Mouse (Mus musculus) neutrophil, adult 5-6 weeks (primary cell): Measurements from ENCODE around the gene Eepd1. TPM values are rescaled to one million over a fixed set of nuclear protein-coding genes. Genes with fewer than 3 reads are reported as not detected.
A peak's percentile ranks its signal among the peaks of the same experiment; 100 is the strongest.

ENCODE experiments used
- ATAC-seq: fragments of 151-379, 151-347 bp; 2 replicates; pipeline ENCODE4 v1.8.0; 2017; ENCODE audit warnings: mild to moderate bottlenecking, moderate TSS enrichment; ENCODE audit not compliant: insufficient number of reproducible peaks, poor library complexity, low FRiP score, severe bottlenecking; ENCODE audit errors: extremely low read depth
- total RNA-seq: library from RNA; stranded (forward); fragments of 200-1000 nt; gene quantifications from 2 replicates; pipeline ENCODE4 v1.2.3, GENCODE M21; 2017

Eepd1 gene
- total RNA-seq, 1 experiment from 2014 or later = 12.3 TPM

DNA sequence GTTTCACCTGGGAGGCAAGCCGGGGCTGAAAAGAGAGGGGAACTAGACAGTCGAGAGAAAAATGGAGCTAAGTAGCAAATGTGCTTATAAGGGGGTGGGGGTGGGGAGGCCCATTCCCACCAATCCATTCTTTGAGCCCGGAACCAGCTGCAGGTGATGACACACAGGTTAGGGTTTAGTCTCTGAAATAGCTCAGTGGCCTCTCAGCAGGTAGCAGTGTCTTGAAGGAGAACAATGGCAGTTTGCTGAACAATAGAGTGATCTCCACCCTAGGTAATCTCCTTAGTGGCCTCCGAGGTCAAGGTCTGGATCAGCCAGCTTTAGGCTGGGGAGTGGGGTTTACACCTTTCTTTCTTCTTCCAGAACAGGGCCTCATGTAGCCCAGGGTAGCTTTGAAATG is 82.5 kb downstream of the Eepd1 start:
- ATAC-seq = no peak

- no peak for ATAC-seq
These were observed 85.7 kb downstream of the Eepd1 start for GRCm38 (mm10) chr9:25567071-25567470.

DNA sequence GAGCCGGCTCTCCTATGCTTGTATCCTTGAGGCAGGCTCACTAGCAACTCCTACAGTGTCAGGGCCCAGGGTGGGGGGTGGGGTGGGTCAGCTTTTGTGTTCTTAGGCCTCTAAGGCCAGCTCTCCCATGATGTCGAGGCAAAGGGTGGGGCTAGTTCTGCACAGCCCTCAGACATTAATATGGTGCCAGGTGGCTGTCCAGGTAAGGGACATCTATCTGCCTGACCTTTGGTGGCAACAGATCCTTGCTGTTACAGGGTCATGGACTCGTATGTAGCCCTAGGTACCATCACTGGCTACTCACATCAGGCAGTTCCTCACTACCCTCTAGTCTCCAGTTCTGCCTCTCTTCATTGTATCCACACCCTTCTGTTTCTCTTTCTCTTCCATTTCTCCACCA is 87.4 kb downstream of the Eepd1 start:
- ATAC-seq = no peak

- no peak for ATAC-seq
These were observed 88.7 kb downstream of the Eepd1 start for GRCm38 (mm10) chr9:25570011-25570410.

- peak; percentile 43; the same call in 1 of the 2 replicates for ATAC-seq
These were observed 89.1 kb downstream of the Eepd1 start for GRCm38 (mm10) chr9:25570436-25570835.

- ATAC-seq = no peak
These were observed 90.0 kb downstream of the Eepd1 start for GRCm38 (mm10) chr9:25571381-25571780.

- ATAC-seq = no peak
These were observed 92.4 kb downstream of the Eepd1 start for GRCm38 (mm10) chr9:25573753-25574152.

DNA sequence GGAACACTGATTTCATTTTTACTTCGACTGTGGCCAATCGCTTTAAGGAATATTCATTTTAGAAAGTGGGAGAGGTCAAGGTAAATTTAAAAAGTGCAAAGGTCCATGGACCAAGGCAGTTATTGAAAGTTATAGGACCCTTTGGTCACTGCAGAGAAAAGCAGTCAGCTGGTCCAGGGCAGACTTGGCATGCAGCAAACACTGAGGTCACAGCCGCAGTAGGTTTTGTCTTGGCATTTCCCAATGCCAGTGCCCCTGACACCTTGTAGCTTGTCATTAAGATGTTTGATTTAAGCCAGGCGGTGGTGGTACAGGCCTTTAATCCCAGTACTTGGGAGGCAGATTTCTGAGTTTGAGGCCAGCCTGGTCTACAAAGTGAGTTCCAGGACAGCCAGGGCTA is 92.8 kb downstream of the Eepd1 start:
- ATAC-seq = no peak

DNA sequence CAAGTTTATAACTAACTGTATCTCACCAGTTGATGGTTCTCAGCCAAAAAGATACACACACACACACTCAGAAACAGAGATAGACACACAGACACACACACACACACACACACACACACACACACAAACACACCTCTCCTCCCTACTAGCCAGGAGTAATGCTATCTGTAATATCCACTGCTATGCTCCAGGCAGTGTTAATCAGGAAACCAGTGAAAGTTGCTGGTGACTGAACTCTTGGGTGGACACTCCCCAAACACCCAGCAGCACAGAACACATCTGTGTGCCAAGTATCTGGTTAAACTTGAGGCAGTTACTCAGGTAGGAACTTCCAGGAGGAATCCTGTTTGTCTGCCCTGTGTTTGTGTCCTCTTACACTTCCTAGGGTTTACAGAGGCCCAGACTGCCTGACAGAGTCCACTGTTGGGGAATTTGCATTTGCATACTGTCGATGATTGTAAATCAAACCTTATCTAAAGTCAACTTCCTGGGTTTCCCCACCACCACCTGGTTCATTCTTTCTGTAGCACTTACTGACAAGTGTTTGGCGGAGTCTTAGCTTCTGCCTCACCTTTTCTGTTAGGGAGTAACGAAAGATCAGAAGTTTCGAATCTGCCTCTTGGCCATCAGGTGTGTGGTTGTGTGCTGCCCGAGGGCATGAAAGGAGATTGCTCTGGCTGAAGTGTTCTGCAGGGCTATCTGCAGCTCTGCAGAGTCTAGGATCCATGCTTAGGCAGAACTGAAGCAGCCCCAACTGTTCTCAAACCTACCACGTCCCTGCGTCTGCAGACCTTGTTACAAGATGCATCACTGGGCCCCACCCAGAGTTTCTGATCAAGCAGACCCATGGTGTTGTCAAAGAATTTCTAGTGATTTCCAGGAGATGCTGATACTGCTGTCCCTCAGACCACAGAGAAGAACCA is 97.6 kb downstream of the Eepd1 start:
- ATAC-seq = no peak

DNA sequence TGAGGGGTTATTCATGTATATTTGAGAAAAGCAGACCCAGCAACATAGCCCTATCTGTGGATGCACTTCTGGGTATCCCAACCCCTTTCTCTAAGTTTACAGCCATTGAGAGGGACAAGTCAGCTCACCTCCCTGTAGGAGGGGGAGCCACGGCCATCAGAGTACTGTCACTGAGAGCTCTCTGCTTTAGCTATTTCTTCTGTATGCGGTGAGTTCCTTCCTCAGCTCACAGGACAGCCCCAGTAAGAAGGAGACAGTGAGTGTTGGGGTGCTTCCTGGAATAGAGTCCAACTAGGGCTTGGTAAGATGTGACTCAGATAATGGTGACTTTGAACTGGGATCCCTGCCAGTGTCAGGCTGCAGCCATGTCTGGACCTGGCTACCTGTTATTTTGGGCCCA is 102.3 kb downstream of the Eepd1 start:
- no peak for ATAC-seq

DNA sequence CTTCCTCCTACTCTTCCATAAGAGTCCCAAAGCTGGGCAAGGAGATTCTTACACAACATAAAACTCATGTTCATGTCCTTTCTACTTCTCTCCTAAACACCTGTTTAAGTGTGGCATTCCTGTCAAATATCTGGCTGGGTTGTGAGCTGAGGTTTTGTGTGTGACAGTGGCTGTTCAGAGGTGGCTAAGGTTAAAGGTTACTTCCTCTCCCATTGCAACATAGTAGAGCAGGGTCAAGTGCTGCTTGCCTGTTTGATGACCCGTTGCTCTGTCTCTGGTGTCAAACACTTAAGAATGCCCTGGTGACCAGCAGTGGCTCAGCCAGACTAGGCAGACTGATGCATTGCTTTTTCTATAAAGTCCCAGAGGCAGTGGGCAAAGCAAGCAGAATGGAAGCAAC is 104.3 kb downstream of the Eepd1 start:
- no peak for ATAC-seq

GRCm38 (mm10) chr9:25588581-25588980 is 107.2 kb downstream of the Eepd1 start:
- no peak for ATAC-seq

GRCm38 (mm10) chr9:25590740-25591139 is 109.4 kb downstream of the Eepd1 start:
- ATAC-seq = no peak

DNA sequence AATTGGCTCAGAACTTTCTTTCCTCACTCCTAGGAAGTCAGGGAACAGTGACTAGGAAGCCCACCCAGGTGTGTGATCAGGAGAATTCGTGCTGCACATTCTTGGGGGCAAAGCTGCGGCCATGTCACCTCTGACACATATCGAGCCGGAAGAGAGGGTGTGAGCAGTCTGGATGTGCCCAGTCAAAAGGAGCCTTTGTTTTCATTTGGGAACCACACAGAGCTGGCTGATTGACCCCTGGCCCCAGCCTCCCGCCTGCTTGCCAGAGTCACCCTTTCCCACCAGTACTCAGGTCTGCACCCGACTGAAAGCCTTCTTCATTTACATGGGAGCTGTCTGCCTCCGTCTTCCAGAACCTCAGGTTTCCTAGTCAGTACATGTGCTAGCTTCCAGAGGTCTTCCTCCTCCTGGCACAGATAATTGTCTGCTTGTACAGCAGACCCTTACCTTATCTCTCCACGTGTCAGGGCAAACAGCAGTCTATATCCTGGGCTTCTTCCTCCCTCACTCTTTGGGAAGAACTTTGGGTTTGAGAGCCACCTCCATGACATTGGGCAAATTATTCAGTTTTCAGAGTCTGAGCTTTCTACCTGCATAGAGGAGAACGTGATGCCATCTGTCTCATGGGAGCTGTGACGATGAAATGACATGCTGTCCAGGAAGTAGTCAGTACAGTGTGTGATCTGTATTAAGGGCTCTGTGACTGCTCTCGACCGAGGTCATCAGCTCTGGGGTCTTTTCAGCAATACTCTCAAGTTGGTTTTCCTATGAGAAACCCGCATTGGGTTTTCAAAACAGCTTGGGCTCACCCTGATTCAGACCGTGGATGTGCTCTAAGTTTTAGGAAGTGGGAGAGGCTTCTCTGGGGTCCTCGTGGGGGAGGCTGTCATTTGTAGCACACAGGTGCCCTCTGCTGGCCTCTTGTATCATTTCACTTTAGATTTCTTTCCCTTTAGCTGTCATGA is 110.3 kb downstream of the Eepd1 start:
- peak; percentile 64; the same call in 1 of the 2 replicates for ATAC-seq

GRCm38 (mm10) chr9:25592355-25592955 is 111.1 kb downstream of the Eepd1 start:
- ATAC-seq = no peak

DNA sequence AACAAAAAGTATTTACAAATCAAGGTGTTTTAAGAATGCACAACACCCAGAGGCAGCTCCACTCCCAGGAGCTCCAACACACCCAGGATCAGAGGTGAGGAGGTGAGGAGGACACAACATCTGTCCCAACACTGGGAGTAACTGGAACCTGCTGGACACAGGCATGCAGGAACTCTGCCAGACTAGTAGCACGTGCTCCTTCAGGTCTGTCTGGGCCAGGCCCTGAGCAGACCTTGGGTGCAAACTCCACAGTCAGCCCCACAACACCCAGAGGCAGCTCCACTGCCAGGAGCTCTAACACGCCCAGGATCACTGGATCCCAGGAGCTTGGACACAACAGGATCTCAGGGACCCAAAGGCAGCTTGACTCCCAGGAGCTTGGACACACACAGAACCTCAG is 143.4 kb downstream of the Eepd1 start:
- no peak for ATAC-seq

DNA sequence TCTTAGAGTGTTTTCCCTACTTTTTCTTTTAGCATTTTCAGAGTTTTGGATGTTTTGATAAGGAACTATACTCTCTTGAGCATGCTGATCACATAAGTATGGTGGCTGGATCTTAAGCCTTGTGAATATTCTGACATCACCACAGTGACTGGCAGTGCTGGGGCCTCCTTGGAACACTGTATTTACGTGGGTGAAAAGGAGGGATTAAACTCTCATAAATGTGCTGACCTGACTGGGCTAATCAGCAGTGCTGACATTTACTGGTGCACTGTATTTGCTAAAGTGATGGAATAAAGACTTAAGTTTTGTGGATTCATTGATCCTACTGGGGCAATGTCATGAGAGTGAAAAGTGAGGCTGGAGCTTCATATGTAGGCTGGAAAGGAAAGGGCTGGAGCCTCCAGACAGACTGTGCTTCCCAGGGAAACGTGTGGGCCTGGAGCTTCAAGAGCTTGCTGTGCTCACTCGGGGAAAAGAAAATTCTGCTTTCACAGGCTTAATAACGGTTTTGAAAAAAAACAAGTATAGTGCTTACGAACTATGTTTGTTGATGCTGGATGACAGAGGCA is 148.3 kb downstream of the Eepd1 start:
- ATAC-seq = no peak
